Mouse (Mus musculus) liver, postnatal 0 days (tissue): Measurements from ENCODE around the gene Pitx3. TPM values are rescaled to one million over a fixed set of nuclear protein-coding genes. Genes with fewer than 3 reads are reported as not detected.

Experiments used
- ATAC-seq: fragments of 200-750 bp; cut with Nextera tagmentation; 2 replicates; pipeline ENCODE4 v1.8.0; 2017; ENCODE audit warnings: mild to moderate bottlenecking, moderate library complexity
- DNase-seq: peaks from one replicate; pipeline ENCODE4 v3.0.0-alpha.2; 2016
- H3K27ac ChIP-seq: fragments of 300-500 bp; sonication (generic); 2 replicates; pipeline ENCODE4 v1.5.1; 2014; ENCODE audit warnings: antibody characterized with exemption, moderate library complexity, mild to moderate bottlenecking, low read depth
- H3K27me3 ChIP-seq: fragments of 300-500 bp; sonication (generic); 2 replicates; pipeline ENCODE4 v1.6.1; 2014; ENCODE audit warnings: low read length, control low read depth, mixed read lengths; ENCODE audit not compliant: insufficient read depth
- H3K36me3 ChIP-seq: fragments of 300-500 bp; sonication (generic); replicated peaks from 2 replicates; pipeline ENCODE4 v1.6.1; 2014; ENCODE audit warnings: mild to moderate bottlenecking, control low read depth, low read length, moderate library complexity, mixed read lengths; ENCODE audit not compliant: insufficient read depth
- H3K4me1 ChIP-seq: fragments of 300-500 bp; sonication (generic); 2 replicates; pipeline ENCODE4 v1.6.1; 2014; ENCODE audit warnings: antibody characterized with exemption, mild to moderate bottlenecking, control low read depth; ENCODE audit not compliant: insufficient read depth
- H3K4me2 ChIP-seq: fragments of 300-500 bp; sonication (generic); 2 replicates; pipeline ENCODE4 v1.6.1; 2014; ENCODE audit warnings: low read depth, mild to moderate bottlenecking, low read length, moderate library complexity, mixed read lengths
- H3K4me3 ChIP-seq: fragments of 300-500 bp; sonication (generic); 2 replicates; pipeline ENCODE4 v1.5.1; 2014; ENCODE audit warnings: low read depth, low read length
- H3K9ac ChIP-seq: fragments of 300-500 bp; sonication (generic); replicated peaks from 2 replicates; pipeline ENCODE4 v1.6.1; 2014; ENCODE audit warnings: mild to moderate bottlenecking, moderate library complexity
- H3K9me3 ChIP-seq: fragments of 300-500 bp; sonication (generic); 2 replicates; pipeline ENCODE4 v1.6.1; 2016; ENCODE audit warnings: mild to moderate bottlenecking, control low read depth, low read length, mixed read lengths
- CTCF ChIP-seq: sonication (generic); IDR thresholded peaks from 2 replicates; pipeline ENCODE4 v1.5.1; 2016; ENCODE audit warnings: antibody characterized with exemption, low read depth
- EP300 ChIP-seq: IDR thresholded peaks from 2 replicates; pipeline ENCODE4 v1.6.1; 2016; ENCODE audit warnings: antibody characterized with exemption, low read depth, mild to moderate bottlenecking
- WGBS: fragments of 180-500 bp; shearing (Covaris S2); extraction: QIAGEN DNeasy Blood & Tissue Kit; methylation state at CpG from one replicate; pipeline ENCODE4 v1.1.7; 2014; ENCODE audit not compliant: insufficient replicate concordance; 5-methylcytosine and 5-hydroxymethylcytosine counted together
- polyA plus RNA-seq: library from polyadenylated mRNA; unstranded; fragments of >200 nt; fragmentation: Nextera tagmentation; extraction: Ambion mirVana; gene quantifications from 2 replicates; pipeline ENCODE4 v1.2.1, GENCODE M21; 2015

The Pitx3 gene
- 0.19 TPM in 1 of 2 replicates, not detected in the other for polyA plus RNA-seq

DNA sequence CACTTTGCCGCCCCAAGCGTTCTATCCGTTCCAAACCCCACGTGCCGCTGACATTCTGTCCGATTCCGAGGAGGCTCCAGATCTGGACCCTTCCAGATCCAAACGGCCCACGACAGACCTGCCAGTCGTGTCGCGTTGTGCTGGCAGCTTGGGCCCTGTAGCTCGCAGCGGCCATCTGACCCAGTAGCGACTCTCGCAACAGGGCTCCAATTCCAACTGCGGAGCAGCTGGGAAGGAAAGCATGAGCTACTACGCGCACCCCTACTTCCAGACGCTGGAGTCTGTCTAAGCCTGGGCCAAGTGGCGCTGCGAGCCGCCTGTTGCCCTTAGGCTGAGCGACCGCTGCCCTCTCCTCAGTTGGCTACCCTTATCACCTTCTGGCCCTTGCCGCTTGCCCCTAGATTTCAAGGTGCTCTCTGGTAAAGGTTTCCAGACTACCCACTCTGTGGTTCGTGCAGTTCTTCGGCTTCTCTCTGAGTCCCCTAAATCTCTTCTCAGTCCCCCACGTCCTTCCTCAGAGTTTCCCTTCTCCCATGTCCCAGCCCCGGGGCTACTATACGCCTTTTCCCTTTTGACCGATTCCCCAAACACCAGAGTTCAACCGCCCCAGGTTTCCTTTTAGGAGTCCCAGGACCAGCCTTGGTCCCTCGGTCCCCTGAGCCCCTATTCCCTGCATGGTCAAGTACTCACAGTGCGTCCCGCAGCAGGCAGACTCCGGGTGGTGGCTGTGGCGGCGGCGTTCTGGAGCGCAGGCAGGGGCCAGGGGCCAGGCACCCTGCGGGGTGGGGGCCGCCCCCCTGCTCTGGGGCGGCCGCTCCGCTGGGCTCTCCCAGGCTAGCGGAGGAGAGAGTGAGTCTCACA lies at the start of gene Pitx3:
TSS of gene Pitx3 (minus strand) at position 816 of the 861 bp plus-strand sequence.
- DNase-seq (peak; percentile 25), ATAC-seq (no peak)
- H3K9me3 ChIP-seq, result no peaks in the 10 kb centered on the region
- WGBS, result 3% methylated on average over 47 of the region's 47 CpGs
- peaks cover 80% of the 10 kb centered on the region for H3K27me3 ChIP-seq
- TF ChIP-seq EP300 (no peak), CTCF (no peak)
- peaks cover 17% of the 10 kb centered on the region for H3K4me1 ChIP-seq
- H3K27ac ChIP-seq, result no peak within 1 kb of the TSS
- no peaks in the 10 kb centered on the region for H3K36me3 ChIP-seq
- peak within 1 kb of the TSS; percentile 86 for H3K4me2 ChIP-seq
- peak within 1 kb of the TSS; percentile 31 for H3K9ac ChIP-seq
- H3K4me3 ChIP-seq, result peak within 1 kb of the TSS; percentile 53

DNA sequence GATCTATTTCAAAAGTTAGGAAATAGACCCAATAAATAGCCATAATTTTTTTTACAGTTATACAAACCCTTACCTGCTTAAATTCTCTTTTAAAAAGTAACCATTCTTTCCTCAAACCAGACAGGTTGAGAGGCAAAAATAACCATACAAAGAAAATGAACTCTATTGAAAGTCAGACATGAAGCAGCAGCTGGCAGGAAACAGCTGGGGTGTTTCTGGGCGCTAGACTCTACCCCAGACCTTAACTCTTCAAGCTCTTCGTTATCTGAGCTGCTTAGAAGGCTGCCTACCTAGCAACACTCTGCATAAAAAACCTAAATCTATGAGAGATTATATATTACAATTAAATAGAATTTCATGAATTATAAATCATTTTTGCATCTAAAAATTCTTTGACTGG lies 39.1 kb upstream of the Pitx3 start:
- no peak for TF ChIP-seq EP300
- TF ChIP-seq CTCF, result no peak
- no peak for DNase-seq
- H3K9me3 ChIP-seq, result no peaks in the 10 kb centered on the region
- H3K9ac ChIP-seq, result no peak overlapping the region
- no peaks in the 10 kb centered on the region for H3K36me3 ChIP-seq
- no peak overlapping the region for H3K27ac ChIP-seq
- ATAC-seq, result no peak
- H3K4me2 ChIP-seq, result no peak overlapping the region
- H3K4me1 ChIP-seq, result no peaks in the 10 kb centered on the region; the same call in 1 of the 2 replicates
- H3K27me3 ChIP-seq, result no peaks in the 10 kb centered on the region
- no peak overlapping the region for H3K4me3 ChIP-seq
- 36% methylated on average over 2 of the region's 2 CpGs for WGBS

DNA sequence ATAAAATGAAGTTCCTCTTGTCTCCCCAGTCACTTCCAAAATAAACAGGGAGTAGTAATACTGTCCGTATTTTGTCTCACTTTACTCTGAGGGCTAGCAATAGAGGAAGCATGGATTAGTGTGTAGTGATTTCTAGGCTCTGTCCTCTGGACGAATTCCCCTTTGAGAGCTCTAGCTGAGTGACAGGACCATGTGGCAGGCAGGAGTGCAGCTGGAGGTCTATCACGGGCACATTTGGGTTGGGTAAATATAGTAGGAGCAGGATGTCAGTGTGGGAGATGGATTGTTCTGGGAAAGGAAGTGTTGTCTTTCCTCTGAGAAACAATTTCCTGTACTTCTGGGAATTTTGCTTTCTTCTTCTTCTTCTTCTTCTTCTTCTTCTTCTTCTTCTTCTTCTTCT lies 38.5 kb upstream of the Pitx3 start:
- H3K9ac ChIP-seq, result no peak overlapping the region
- no peaks in the 10 kb centered on the region for H3K27me3 ChIP-seq
- TF ChIP-seq CTCF, result no peak
- TF ChIP-seq EP300, result no peak
- no peaks in the 10 kb centered on the region; the same call in 1 of the 2 replicates for H3K4me1 ChIP-seq
- no peaks in the 10 kb centered on the region for H3K36me3 ChIP-seq
- H3K9me3 ChIP-seq, result no peaks in the 10 kb centered on the region
- ATAC-seq, result no peak
- whole genome bisulfite sequencing, result 22% methylated on average over 3 of the region's 3 CpGs
- H3K27ac ChIP-seq, result no peak overlapping the region
- no peak overlapping the region for H3K4me3 ChIP-seq
- no peak overlapping the region for H3K4me2 ChIP-seq
- no peak for DNase-seq

DNA sequence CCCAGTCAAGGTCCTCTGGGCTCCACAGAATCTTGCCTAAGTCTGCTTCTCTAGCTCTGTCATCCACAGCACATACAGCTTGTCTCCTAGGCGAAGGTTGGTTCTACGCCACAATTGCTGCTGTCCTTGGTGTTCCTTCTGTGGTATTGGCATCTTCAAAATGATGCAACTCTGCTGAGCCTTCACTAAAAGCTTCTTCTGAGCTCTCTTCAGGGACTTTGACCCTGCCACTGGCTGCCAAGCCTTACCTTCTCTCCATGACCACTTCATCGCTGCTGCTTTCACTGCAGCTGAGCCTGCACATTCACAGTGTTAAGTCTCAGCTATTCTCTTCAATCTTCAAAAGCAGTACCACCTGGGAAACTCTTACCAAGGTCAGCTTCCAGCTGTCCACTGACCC lies 34.1 kb upstream of the Pitx3 start:
- no peaks in the 10 kb centered on the region for H3K27me3 ChIP-seq
- no peak overlapping the region for H3K9ac ChIP-seq
- H3K27ac ChIP-seq, result no peak overlapping the region
- H3K9me3 ChIP-seq, result no peaks in the 10 kb centered on the region
- no peaks in the 10 kb centered on the region; the same call in 1 of the 2 replicates for H3K4me1 ChIP-seq
- no peak overlapping the region for H3K4me2 ChIP-seq
- 0 out of 2 replicates have a peak, but pooled peaks cover 3% of the 10 kb centered on the region for H3K36me3 ChIP-seq
- 84% methylated on average over 3 of the region's 3 CpGs for WGBS
- DNase-seq, result no peak
- no peak for ATAC-seq
- no peak for TF ChIP-seq CTCF
- no peak for TF ChIP-seq EP300
- no peak overlapping the region for H3K4me3 ChIP-seq

DNA sequence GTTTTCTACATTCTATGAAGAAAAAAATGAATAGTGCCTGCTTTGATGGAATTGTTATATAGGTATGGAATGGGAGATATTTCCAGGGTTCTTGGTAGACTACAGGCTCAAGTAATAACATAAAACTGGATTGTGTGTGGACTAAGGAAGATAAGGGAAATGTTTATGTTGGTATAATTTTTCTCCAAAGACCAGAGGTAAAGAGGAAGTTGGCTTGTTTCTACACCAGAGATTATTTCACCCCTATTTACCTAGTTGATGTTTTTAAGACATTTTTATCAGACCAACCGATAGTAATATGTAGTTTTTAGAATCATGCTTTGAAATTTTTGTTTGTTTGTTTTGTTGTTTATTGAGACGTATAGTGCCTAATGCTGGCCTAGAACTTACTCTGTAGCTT lies 32.1 kb upstream of the Pitx3 start:
- ATAC-seq (no peak), DNase-seq (no peak)
- 75% methylated on average over 2 of the region's 2 CpGs for WGBS
- TF ChIP-seq CTCF, result no peak
- no peak for TF ChIP-seq EP300
- Histone ChIP-seq H3K4me3 (no peak overlapping the region), H3K36me3 (0 out of 2 replicates have a peak, but pooled peaks cover 3% of the 10 kb centered on the region), H3K4me2 (no peak overlapping the region), H3K27ac (no peak overlapping the region), H3K9ac (no peak overlapping the region), H3K4me1 (no peaks in the 10 kb centered on the region), H3K27me3 (no peaks in the 10 kb centered on the region), H3K9me3 (no peaks in the 10 kb centered on the region)

DNA sequence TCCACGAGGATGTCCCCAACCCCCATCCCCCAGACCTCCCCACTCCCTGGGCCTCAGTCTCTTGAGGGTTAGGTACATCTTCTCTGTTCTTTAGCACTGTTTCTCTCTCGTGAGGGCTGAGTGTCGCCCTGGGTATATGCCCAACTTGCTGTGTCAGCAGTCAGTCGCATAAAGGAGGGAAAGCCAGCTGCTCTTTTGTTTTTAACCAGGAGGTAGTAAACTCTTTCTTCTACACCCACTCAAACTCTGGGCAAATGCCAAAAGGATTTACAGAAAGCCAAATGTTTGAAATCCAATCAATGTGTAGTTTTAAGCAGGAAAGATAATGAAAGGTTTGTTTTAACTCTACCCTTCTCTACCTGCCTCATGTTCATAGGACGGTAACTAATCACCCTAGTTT lies 28.9 kb upstream of the Pitx3 start:
- WGBS, result 59% methylated on average over 5 of the region's 5 CpGs

More for the DNA sequence above, 28.9 kb upstream of the Pitx3 start:
- H3K4me3 ChIP-seq, result no peak overlapping the region
- H3K27ac ChIP-seq, result no peak overlapping the region
- no peak for DNase-seq
- no peak overlapping the region for H3K9ac ChIP-seq
- no peak overlapping the region for H3K4me2 ChIP-seq
- H3K4me1 ChIP-seq, result no peaks in the 10 kb centered on the region
- H3K27me3 ChIP-seq, result no peaks in the 10 kb centered on the region
- no peak for ATAC-seq
- TF ChIP-seq EP300 (no peak), CTCF (no peak)
- 0 out of 2 replicates have a peak, but pooled peaks cover 3% of the 10 kb centered on the region for H3K36me3 ChIP-seq
- H3K9me3 ChIP-seq, result no peaks in the 10 kb centered on the region
